Mouse (Mus musculus) embryo, embryonic 11 days (tissue): ENCODE measurements around the gene Tbx1.
A peak's percentile ranks its signal among the peaks of the same experiment; 100 is the strongest.

Experiments
- DNase-seq: peaks from one replicate; pipeline ENCODE4 v3.0.0-alpha.2; 2015

Tbx1 gene

DNA sequence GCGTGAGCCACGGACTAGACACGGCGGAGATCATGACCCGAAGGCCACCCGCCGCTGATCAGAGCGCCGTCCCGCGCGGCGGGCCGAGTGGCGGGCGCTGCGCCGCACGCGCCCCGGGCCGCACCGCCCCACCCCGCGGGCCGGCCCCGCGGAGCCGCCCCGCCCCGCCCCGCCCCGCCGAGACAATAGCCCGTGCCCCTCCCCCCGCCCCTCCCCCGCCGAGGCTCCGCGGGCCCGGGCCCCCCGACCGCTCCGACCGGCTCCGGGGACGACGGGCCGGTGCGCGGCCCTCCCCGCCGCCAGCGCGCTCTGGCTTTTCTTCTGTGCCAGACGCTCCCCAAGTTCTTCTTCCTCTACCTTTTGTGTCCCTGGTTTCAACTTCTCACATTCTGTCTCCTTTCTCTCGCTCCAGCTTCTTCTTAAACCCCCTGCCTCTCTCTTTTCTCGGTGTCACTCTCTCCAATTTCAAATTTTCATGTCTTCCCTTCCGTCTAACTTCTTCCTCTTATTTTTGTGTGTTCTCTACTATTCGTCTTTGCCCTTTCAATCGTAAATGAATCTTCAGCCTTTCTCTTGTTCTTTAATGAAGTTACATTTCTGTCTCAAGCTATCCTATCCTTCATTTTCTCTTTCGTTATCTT is 3.4 kb downstream of the Tbx1 start:
- no peak for DNase-seq

DNA sequence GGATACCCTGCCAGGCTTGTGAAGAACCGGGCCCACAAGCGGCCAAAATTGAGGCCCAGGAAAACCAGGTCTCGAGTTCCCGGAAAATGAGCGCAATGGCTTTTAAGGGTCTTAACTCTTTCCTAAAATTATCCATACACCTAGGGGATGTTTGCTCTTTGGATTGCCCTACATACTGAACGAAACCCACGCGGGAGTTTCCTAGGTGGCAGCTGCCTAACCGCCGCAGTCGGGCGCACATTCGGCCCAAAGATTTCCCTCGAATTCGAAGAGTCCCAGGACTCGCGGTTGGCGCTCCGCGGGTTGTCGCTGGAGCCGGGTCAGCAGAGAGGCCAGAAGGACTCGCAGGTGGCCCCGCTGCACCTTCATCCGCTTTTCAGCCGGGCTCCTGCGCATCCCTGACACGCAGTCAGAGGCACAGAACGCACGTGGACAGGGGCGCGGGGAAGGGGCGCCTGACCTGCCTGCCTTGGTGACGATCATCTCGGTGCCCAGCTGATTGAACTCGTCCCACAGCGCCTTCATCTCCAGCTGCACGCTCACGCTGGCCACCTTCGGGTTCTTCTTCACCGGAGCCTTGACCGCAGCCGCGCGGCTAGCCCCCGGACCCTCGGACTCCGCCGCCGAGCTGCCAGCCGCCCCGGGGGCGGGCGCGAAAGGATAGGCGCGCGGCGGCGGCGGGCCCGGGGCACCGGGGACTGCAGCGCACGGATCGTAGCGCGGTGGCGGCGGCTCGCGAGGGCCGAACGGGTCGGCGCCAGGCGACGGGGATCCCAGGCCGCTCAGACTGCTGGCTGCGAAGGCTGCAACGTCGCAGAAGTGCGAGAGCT is 4.2 kb downstream of the Tbx1 start:
- DNase-seq, result peak; percentile 58

DNA sequence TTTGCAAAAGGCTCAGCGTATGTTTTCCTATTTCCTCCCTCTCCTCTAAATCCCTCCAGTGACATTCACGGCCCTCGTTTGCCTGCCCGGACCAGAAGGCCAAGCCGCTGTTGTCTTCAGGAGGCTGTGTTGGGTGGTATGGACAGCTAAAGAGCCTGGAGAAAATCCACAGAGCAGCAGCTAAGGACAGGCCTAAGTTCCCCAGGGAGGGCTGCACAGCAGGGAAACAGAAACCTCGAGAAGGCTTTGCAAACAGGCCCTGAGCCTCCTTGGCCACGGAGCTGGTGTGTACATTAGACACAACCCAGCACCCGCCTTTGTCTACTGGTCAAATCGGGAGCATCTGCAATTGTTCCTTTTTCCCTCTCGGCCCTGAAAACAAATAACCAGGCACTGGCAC is 4.8 kb downstream of the Tbx1 start:
- peak; percentile 43 for DNase-seq

DNA sequence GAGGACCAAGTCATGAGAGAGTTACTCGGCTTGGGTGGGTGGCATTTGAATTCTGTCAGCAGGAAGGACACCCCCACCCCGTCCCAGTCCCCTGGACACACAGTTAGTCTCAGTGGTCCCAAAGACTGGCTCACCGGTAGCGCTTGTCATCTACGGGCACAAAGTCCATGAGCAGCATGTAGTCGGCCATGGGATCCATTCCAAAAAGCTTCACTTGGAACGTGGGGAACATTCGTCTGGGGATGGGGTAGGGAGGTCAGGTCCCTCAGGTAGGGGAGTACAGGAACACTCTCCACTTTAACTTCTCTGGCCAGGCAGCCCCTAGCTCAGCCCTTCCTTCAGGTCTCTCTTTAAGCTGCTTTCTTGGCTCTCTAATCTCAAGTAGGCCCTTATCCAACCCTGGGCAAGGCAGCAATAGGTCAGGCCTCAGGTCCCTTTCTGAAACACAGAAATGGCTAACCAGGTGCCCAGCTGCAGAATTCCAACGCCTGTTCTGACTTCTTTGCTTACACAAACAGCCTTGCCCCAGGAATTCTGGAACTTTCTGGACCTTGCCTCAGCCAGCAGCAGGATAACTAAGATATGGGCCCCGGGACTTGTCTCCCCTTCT is 5.5 kb downstream of the Tbx1 start:
- no peak for DNase-seq

DNA sequence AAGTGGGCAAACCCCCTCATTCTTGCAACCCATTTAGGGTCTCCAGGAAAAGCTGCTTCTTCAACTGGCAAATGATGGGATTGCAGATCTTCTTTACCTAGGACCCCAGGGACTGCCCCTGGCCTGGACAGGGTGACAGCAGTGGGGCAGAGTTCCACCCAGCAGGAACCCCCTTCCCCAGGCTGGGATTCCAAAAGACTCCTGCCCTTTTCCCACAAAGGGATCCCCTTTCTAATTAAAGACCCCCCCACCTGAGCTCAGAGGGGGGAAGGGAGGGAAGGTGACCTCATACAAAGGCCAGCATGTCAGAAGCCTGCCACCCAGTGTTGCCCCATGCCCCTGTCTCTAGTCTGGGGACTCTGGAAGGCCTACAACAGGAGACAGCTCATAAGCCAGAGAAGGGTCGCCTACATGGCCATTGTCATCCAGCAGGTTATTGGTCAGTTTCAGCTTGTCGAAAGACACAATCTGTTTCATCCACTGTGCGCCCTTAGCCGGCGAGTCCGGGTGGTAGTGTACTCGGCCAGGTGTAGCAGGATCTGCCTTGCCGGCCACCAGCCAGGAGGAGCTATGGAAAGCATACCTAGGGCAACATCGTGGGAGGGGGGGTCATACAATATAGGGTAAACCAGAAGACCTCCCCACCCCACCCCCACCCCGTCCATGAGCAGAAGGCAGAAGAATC is 6.7 kb downstream of the Tbx1 start:
- DNase-seq, result no peak

DNA sequence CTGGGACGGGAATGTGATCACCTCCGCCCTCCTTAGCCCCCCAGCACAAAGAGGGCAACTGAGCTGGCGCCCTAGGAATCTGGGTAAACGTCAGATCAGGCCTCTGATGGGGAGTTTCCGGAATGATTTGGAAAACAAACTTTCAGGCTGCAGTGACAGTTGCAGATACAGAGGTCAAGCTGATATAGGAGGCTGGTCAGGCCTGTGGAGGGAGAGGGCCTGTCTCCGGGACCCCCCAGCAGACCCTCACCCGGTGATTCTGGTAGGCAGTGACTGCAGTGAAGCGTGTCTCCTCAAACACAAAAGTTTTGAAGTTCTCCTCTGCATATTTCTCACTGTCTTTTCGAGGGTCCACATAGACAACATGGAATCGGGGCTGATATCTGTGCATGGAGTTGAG is 7.3 kb downstream of the Tbx1 start:
- no peak for DNase-seq

DNA sequence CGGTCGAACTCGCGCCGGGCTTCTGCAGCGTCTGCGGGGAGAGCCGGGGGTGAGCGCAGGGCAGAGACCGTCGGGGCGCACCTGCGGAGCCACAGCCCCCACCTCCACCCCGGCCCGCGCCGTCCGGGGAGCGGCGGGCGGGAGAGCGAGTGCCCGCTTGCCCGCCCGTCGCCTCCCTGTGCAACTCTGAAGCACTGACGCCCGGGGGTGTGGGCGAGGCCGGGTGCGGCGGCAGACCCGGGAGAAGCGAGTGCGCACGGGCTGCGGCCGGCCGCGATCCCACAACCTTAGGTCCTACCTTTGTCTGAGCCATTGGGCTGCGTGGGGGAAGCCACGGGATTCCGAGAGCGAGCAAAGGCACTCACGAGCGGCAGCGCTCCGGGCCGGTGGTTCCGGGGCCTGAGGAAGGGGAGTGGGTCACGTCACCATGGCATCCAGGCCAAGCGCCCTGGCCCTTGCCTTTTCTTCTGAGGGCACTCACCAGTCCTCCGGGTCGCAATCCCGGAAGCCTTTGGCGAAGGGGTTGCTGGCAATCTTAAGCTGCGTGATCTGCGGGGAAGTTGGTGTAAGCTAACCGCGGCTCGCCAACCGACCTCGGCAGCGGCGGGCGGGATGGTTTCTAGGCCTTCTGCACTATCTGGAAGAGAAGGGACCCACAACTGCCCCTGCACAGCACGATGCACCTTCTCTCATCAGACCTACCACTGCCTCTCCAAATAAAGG is 7.9 kb downstream of the Tbx1 start:
- peak; percentile 46 for DNase-seq

DNA sequence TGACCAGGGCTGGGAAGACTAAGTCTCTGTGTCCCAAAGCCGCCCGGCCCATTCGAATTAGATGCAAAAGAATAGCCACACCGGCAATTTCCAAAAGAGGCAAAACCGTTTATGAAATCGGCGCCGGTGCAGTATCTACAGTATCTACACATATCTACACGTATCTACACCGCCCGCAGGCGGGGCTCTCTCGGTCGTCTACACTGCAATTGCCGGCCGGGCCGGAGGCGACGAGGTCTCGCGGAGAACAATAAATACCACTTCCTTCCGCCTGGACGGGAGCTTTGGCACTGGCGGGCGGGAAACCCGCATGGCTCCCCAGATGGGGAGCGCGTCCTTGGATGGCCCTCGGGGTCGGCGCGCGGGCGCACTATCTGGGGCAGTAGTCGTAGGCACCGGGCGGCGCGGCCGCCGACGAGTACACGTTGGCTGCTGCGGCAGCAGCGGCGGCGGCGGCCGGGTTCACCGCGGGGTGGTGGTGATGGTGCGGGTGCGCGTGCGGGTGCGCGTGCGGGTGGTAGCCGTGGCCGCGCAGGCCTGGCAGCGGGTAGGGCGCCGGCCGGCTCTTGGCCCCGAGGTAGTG is 8.8 kb downstream of the Tbx1 start:
- DNase-seq, result peak; percentile 58

DNA sequence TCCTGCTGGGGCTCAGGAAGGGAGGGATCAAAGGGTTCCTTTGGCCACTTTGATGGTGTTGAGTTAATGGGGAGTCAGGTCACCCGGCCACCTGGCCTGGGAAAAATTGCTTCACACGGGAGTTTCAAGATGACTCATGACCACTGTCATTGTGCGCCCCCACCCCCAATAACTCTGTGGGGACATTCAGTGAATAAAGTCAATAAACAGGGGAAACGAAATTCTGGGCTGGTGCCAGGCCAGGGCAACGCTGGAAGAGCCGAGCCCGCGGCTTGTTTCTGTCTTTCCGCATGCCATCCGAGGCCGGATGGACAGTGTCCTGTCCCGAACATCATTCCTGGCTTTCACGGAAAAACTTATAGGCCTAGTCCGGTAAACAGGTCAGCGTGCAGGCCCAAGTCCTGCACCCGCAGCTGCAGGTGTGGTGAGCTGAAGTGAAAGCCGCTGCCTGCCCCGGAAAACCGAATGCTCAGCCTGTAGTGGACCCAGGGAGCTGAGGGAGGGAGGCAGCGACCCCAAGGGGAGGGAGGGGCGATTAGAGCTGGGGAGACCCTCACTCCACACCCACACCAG is 9.3 kb downstream of the Tbx1 start:
- no peak for DNase-seq

DNA sequence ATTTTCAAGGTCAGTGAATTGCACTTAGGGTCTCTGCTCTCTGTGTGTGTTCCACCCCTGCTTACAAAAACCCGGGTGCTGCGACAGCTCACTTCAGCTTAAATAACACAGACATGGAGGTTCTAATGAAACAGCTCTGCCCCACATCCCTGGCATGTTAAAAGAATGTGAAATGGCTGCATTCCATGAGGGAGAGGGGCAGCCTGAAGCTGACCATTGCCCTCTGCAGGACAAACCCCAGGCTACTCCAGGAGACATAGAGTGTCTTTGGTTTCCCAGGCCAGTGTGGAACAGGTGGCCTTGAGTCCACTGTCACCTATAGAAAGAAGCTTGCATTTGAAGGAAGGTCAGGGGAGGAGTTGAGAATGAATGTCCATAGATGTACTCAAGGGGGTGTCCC is 10.1 kb downstream of the Tbx1 start:
- peak; percentile 37 for DNase-seq

DNA sequence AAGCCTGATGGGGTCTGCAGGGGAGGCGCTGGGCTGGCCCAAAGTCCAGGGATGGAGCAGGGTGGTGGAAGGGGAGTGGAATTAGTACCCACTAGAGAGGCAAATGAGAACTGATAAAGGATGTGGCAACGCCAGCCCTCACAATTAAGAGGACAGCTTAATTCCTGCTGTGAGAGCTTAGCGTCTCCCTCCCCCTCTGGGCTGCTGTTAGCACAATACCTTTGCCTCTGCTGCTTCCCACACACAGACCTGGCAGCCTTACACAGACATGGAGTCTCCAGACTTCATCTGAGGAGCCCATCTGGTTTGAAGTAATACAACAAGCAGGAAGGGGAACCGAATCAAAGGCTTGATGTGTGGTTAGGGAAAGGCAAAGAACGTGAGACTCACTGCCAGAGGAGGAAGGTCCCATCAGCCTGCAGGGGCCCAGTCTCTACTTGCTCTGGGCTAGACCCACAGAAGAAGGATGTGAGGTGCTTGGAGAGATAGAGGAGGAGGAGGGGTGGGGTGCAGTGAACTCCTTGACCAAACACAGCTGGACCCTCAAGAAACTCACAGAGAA is 12.8 kb downstream of the Tbx1 start:
- DNase-seq, result peak; percentile 40

DNA sequence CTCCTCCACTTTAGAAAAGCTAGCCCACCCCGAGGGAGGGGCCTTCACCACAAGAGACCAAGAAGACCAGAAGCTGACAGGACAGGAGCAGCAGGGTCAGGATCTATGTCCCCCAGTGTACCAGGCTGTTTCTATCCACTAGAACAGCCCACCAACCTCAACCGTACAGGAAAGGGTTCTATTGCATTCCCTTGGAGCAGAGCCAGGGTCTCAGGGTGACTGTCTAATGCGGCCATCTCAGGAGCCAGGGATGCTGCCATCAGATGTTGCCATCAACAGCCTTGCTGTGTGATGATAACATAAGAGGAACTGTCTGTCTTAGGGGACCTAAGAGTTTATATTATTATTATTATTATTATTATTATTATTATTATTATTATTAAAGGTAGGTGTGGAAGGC is 13.4 kb downstream of the Tbx1 start:
- no peak for DNase-seq

DNA sequence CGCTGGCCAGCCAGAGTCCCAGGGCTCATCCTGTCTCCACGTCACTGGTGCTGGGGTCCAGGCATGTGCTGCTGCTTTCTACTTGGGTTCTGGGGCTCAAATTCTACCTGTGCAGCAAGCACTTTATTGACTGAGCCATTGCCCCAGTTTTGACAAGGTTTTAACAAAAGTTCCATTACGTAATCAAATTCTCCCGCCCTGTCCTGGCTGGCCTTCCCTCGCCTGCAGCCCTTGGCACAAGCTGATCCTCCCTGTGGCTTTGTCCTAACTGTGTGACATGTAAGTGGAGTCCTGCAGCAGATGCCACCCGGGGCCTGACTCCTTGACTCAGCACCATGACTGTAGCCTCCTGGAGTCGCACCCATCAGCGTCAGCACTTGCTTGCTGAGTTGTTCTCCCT is 16.3 kb downstream of the Tbx1 start:
- DNase-seq, result no peak

DNA sequence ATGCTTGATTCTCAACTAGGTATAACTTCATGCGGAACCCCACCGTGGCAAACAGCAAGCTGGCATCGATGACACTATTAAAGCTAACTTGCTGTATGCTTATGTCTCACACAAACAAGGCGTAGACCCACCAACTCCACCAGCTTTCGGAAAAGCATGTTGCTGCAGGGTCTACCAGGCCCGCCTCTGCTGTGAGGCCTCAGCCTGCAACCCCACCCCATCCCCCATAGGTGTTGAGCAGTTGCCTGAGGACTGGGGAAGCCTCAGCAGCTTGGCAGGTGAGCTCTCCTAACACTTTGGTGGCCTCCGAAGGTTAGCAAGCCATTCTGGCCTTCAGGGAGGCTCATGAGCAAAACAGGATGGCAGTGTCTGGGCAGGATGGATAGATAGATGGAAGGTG is 21.9 kb downstream of the Tbx1 start:
- DNase-seq, result no peak

DNA sequence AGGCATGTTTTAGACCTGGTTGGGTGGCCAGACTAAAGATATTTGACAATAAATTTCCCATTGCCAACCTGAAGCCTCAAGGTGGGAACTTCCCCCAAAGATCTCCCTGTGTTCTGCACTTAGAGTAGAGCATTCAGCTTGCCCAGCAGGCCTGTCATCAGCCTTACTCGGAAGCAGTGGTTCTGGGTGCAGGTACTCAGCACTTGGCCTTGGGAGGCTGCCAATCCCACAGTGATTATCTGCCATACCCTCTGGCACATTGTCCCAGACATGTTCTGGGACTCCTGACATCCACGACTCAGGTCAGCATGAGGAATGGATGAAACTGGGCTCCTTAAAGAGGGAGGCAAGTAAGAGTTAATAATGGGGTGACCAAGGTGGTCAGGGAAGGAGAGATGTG is 26.0 kb downstream of the Tbx1 start:
- no peak for DNase-seq

DNA sequence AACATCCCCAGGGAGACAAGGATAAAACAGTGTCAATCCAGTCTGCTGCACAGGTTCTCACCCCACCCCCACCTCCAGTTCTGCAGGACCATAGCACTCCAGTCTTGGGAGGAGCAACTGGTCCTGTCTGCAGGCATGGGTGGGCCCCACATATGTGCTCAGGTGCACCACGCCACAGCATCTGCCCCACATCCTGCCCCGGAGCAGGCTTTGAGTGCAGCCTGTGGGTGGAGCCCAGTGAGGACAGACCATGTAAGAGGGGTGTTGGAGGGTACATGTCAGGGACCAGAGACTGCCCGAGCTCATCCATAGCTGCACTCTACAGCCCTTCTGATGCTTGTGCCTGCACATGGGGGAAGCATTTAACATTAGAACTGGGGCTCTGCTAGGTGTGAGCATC is 34.0 kb downstream of the Tbx1 start:
- no peak for DNase-seq

DNA sequence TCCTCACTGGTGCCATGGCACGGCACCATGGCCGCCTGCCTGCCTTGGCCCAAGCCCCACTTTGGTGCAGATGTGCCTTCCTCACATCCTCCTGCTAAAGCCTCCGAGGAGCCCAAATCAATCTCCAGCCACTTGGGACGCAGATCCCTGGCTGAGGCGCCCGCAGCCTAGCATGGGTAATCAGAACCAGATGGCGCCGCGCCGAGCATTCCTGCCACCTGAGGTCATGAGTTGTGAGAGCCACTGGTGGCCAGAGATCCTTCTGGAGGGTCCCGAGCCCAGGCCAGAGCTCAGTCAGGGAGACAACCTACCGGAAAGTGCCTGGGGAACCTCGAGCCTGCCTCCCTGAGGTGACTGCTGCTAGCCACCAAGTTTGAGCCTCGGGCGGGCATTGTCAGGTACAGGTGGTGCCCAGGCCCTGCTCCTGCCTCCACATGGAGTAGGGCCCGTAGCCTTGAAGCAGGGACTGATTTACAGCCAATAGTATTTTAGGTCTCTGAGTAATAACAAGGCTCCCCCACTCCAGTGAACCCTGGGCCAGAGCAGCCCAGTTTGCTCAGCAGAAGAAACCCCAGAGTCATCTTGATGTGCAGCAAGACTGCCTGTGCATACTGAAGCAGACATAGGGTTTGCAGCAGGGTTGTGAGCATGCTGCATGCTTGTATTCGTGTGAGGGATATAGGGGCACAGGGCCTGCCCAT is 35.1 kb downstream of the Tbx1 start:
- peak; percentile 87 for DNase-seq

DNA sequence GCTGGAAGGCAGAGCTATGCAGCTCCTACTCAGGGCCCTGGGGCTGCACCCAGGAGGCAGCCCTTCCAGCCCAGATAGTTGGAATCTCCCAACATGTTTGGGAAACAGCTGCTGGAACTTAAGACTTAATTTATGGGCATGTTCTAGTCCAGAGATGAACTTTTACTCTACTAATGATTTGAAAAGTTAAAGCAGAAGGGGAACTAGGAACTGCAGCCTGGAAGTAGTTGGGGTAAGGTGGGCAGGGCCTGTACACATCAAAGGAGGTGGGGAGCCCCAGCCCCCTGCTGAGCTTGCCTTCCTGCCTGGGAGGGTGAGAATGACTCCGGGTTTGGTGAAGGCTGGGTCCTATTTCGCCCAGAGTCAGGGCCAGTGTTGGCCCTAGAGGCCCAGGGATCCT is 35.8 kb downstream of the Tbx1 start:
- peak; percentile 23 for DNase-seq

DNA sequence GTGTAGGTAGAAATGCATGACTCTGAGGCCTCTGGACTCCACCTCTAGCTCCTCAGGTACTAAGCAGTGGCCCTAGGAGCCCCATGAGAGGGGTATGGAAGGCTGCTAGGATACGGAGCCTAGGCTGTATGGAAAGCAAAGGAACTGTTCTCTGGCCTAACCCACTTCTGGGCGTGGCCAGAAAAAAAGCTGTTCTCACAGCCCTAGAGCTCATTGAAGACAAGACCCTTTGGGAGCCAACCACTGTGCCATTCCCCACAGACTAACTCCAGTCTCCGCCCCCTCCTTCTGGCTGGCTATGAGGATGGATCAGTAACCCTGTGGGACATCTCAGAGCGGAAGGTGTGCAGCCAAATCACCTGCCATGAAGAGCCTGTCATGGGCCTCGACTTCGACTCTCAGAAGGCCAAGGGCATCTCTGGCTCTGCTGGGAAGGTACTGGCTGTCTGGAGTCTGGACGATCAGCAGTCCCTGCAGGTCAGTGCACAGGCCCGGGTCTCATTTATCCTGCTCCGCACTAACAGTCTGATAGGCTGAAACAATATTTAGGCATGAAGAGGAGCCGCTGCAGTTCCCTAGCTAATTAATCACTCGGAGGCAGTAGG is 38.3 kb downstream of the Tbx1 start:
- DNase-seq, result peak; percentile 43

DNA sequence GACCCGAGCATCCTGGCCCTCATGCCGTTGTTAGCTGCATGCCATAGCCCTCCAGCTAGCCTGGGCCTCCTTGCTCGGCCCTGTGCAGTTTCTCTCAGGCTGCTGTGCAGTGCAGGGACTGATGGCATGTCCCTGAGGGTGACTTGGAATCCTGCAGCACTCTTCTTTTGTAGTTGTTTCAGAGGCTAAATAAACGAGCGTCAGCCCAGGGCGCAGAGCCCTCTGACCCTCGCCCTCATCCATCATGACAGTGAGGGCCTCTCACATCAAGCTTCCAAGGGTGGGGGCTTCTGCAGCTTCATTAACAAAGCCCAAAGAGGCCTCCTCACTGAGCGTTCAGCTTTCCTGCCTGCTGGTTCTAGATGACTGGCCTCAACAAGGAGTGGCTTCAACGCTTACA is 38.9 kb downstream of the Tbx1 start:
- peak; percentile 73 for DNase-seq

DNA sequence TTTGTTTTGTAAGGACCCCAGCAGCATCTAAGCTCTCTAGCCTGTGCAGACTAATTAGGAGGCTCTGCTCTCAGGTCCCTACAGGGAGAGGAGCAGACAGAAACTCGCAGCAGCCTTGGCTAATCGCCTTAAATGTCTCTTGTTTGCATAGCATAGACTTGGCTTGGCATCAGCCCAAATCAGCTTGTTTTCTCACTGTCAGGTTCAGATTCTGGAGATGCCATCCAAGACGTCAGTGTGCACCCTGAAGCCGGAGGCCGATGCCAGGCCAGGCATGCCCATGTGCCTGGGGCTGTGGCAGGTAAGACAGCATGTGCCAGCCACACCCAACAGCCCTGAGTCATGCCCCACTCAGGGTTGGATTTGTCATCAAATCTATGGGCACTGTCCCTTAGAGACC is 42.6 kb downstream of the Tbx1 start:
- DNase-seq, result no peak
